Mouse (Mus musculus) limb, embryonic 14.5 days (tissue): ENCODE results near the gene Cda. TPM values are rescaled to one million over a fixed set of nuclear protein-coding genes. Genes with fewer than 3 reads are reported as not detected.
A peak's percentile ranks its signal among the peaks of the same experiment; 100 is the strongest.
"Not testable (repeated sequence)": the region's sequence is repeated elsewhere in the genome, so short reads cannot be mapped to it uniquely, and the experiment has no call there.

Experiments used
- ATAC-seq: fragments of 200-750 bp; cut with Nextera tagmentation; 2 replicates; pipeline ENCODE4 v1.8.0; 2017; ENCODE audit warnings: low read depth, moderate number of reproducible peaks, moderate TSS enrichment; ENCODE audit not compliant: low FRiP score
- DNase-seq: peaks from one replicate; pipeline ENCODE4 v3.0.0-alpha.2; 2015; ENCODE audit warnings: low spot score
- H3K27ac ChIP-seq: fragments of 300-500 bp; sonication (generic); replicated peaks from 2 replicates; pipeline ENCODE4 v1.5.1; 2014; ENCODE audit warnings: low read depth, mild to moderate bottlenecking, low read length, moderate library complexity, mixed read lengths
- H3K27me3 ChIP-seq: fragments of 300-500 bp; sonication (generic); 2 replicates; pipeline ENCODE4 v1.6.1; 2014; ENCODE audit warnings: low read length, mixed read lengths; ENCODE audit not compliant: control insufficient read depth, insufficient read depth
- H3K36me3 ChIP-seq: fragments of 300-500 bp; sonication (generic); 2 replicates; pipeline ENCODE4 v1.6.1; 2014; ENCODE audit warnings: mild to moderate bottlenecking, low read length, moderate library complexity, mixed read lengths; ENCODE audit not compliant: control insufficient read depth, insufficient read depth
- H3K4me1 ChIP-seq: fragments of 300-500 bp; sonication (generic); 2 replicates; pipeline ENCODE4 v1.6.1; 2014; ENCODE audit warnings: antibody characterized with exemption, low read length, mixed read lengths; ENCODE audit not compliant: control insufficient read depth, insufficient read depth
- H3K4me2 ChIP-seq: fragments of 300-500 bp; sonication (generic); replicated peaks from 2 replicates; pipeline ENCODE4 v1.6.1; 2014; ENCODE audit warnings: low read depth, mild to moderate bottlenecking, low read length, moderate library complexity; ENCODE audit not compliant: severe bottlenecking
- H3K4me3 ChIP-seq: fragments of 300-500 bp; sonication (generic); replicated peaks from 2 replicates; pipeline ENCODE4 v1.5.1; 2014; ENCODE audit warnings: low read length
- H3K9ac ChIP-seq: fragments of 300-500 bp; sonication (generic); 2 replicates; pipeline ENCODE4 v1.6.1; 2014; ENCODE audit warnings: mild to moderate bottlenecking, low read depth, low read length, moderate library complexity; ENCODE audit not compliant: severe bottlenecking
- H3K9me3 ChIP-seq: fragments of 300-500 bp; sonication (generic); 2 replicates; pipeline ENCODE4 v1.6.1; 2016; ENCODE audit warnings: low read length; ENCODE audit not compliant: control insufficient read depth
- POLR2A ChIP-seq: fragments of 200-500 bp; IDR thresholded peaks from 2 replicates; pipeline ENCODE4 v1.8.0; 2012; ENCODE audit warnings: inconsistent platforms, mild to moderate bottlenecking, moderate library complexity, borderline replicate concordance; ENCODE audit not compliant: insufficient read depth, insufficient read length; ENCODE audit errors: extremely low read depth
- WGBS: fragments of 180-500 bp; shearing (Covaris S2); extraction: QIAGEN DNeasy Blood & Tissue Kit; methylation state at CpG from one replicate; pipeline ENCODE4 v1.1.7; 2014; 5-methylcytosine and 5-hydroxymethylcytosine counted together
- polyA plus RNA-seq, 2 experiments: library from polyadenylated mRNA; depleted of rRNA in 1 of 2; stranded (reverse) in 1 of 2; unstranded in 1 of 2; fragments of >200 nt; fragmentation: Nextera tagmentation in 1 of 2; extraction: Ambion mirVana in 1 of 2; gene quantifications; 2 replicates each; pipeline versions ENCODE4 v1.2.1 to v1.2.3; 2012 to 2014

The Cda gene
- polyA plus RNA-seq, 2 experiments, result 4.6 to 6.8 TPM

GRCm38 (mm10) chr4:138335036-138335435 is 32.8 kb downstream of the Cda start:
- DNase-seq (no peak), ATAC-seq (no peak)
- no peaks in the 10 kb centered on the region for H3K27me3 ChIP-seq
- no peak overlapping the region for H3K27ac ChIP-seq
- H3K4me2 ChIP-seq, result no peak overlapping the region
- H3K4me1 ChIP-seq, result no peaks in the 10 kb centered on the region
- no peak overlapping the region for H3K9ac ChIP-seq
- 84% methylated on average over 12 of the region's 12 CpGs for WGBS
- no peak overlapping the region for H3K4me3 ChIP-seq
- H3K36me3 ChIP-seq, result no peaks in the 10 kb centered on the region
- no peaks in the 10 kb centered on the region for H3K9me3 ChIP-seq
- no peak for TF ChIP-seq POLR2A

DNA sequence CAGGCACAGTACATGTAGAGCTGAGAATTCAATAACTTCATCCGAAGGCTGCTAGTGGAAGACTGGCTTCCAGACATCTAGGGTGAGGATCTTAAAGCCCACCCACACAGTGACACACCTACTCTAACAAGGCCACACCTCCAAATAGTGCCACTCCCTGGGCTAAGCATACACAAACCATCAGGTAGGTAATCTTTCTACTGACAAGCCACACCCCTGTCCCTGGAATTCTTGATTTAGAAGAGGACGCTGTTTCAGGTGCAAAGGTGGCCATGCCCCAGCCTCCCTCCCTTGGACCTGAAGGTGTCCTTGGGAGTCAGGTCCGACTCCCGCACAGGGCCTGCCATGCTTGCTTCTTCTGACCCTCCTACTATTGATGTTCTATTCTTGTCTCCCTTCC is 34.7 kb downstream of the Cda start:
- no peaks in the 10 kb centered on the region for H3K9me3 ChIP-seq
- no peak for ATAC-seq
- 86% methylated on average over 4 of the region's 4 CpGs for WGBS

GRCm38 (mm10) chr4:138331647-138332046 is 36.1 kb downstream of the Cda start:
- no peak for TF ChIP-seq POLR2A
- no peak overlapping the region for H3K4me3 ChIP-seq
- DNase-seq (no peak), ATAC-seq (no peak)
- H3K27me3 ChIP-seq, result no peaks in the 10 kb centered on the region
- 79% methylated on average over 9 of the region's 9 CpGs for WGBS
- H3K9me3 ChIP-seq, result no peaks in the 10 kb centered on the region
- no peak overlapping the region for H3K27ac ChIP-seq
- H3K4me2 ChIP-seq, result no peak overlapping the region
- H3K9ac ChIP-seq, result no peak overlapping the region
- no peaks in the 10 kb centered on the region for H3K36me3 ChIP-seq
- H3K4me1 ChIP-seq, result peaks cover under 1% of the 10 kb centered on the region; the same call in 1 of the 2 replicates

More for the DNA sequence above, 34.7 kb downstream of the Cda start:
- Histone ChIP-seq H3K9ac (no peak overlapping the region), H3K27ac (no peak overlapping the region), H3K4me3 (no peak overlapping the region), H3K4me2 (no peak overlapping the region), H3K36me3 (no peaks in the 10 kb centered on the region), H3K27me3 (no peaks in the 10 kb centered on the region), H3K4me1 (no peaks in the 10 kb centered on the region)
- TF ChIP-seq POLR2A, result no peak
- DNase-seq, result no peak

DNA sequence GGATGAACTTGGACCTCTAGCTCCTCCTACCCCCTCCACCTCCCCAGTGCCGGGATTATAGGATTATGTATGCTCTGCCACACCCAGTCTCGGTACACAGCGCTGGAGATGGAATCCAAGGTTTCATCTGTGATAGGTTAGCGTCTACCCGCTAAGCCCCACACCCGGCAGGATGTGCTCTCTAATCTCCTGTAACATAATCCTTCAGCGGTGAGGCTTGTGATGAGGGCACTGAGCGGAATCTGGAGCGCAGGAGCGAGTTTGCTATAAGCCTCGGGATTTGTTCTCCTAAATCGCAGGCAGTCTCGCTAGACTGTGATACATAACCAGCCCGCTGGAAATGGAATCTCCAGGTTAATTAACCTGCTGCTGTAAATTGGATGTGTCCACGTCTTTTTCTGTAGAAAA is 37.5 kb downstream of the Cda start:
- no peak for TF ChIP-seq POLR2A
- no peak overlapping the region for H3K4me2 ChIP-seq
- WGBS, result 21% methylated on average over 15 of the region's 15 CpGs
- no peaks in the 10 kb centered on the region for H3K9me3 ChIP-seq
- no peak overlapping the region for H3K4me3 ChIP-seq
- H3K36me3 ChIP-seq, result no peaks in the 10 kb centered on the region
- no peak for ATAC-seq
- peaks cover 4% of the 10 kb centered on the region; the same call in 1 of the 2 replicates for H3K4me1 ChIP-seq
- DNase-seq, result no peak
- H3K9ac ChIP-seq, result no peak overlapping the region
- H3K27ac ChIP-seq, result no peak overlapping the region
- H3K27me3 ChIP-seq, result no peaks in the 10 kb centered on the region

GRCm38 (mm10) chr4:138327891-138328470 is 39.8 kb downstream of the Cda start:
- H3K27me3 ChIP-seq, result no peaks in the 10 kb centered on the region
- peak overlapping the region; percentile 22; the same call in 1 of the 2 replicates for H3K4me2 ChIP-seq
- ATAC-seq, result no peak
- peak overlapping the region; percentile 4; the same call in 1 of the 2 replicates for H3K9ac ChIP-seq
- peak overlapping the region; percentile 22; the same call in 1 of the 2 replicates for H3K4me3 ChIP-seq
- no peaks in the 10 kb centered on the region for H3K36me3 ChIP-seq
- WGBS, result 69% methylated on average over 7 of the region's 7 CpGs
- H3K4me1 ChIP-seq, result peaks cover 4% of the 10 kb centered on the region; the same call in 1 of the 2 replicates
- TF ChIP-seq POLR2A, result no peak
- no peak overlapping the region for H3K27ac ChIP-seq
- DNase-seq, result no peak
- H3K9me3 ChIP-seq, result no peaks in the 10 kb centered on the region

DNA sequence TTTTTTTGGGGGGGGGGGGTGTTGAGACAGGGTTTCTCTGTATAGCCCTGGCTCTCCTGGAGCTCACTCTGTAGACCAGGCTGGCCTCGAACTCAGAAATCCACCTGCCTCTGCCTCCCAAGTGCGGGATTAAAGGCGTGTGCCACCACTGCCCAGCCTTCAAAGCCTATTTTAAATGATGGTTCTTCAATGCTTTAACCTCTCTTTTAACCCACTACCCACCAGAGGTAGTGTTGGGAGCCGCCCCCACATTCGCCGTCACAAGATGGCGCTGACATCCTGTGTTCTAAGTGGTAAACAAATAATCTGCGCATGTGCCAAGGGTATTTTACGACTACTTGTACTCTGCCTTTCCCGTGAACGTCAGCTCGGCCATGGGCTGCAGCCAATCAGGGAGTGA is 40.6 kb downstream of the Cda start:
- H3K36me3 ChIP-seq, H3K9ac ChIP-seq, H3K9me3 ChIP-seq, H3K27me3 ChIP-seq, DNase-seq, H3K4me2 ChIP-seq, H3K4me1 ChIP-seq, H3K27ac ChIP-seq, H3K4me3 ChIP-seq, ATAC-seq: not testable (repeated sequence)
- 58% methylated on average over 7 of the region's 12 CpGs for WGBS
